Mouse (Mus musculus) adrenal gland, adult 18-20 months (tissue): ENCODE data around the gene Mif. TPM values are rescaled to one million over a fixed set of nuclear protein-coding genes. Genes with fewer than 3 reads are reported as not detected.

Source experiments
- total RNA-seq, 2 experiments: library from RNA; stranded (reverse); gene quantifications; 1 replicate in 1 of 2; 2 replicates in 1 of 2; pipeline ENCODE4 v1.2.3; 2021

The Mif gene
- total RNA-seq, 2 experiments from 2014 or later, result 221 to 268 TPM

Other genes with a start within 250 kb of the Mif start
- gene Susd2, start 216.2 kb downstream of the Mif start, total RNA-seq, result 10 to 100 TPM; 10.4 to 10.7 TPM
- gene Cabin1, start 95.9 kb downstream of the Mif start, total RNA-seq, result 10 to 100 TPM; 25.8 to 32.3 TPM
- gene Ddt, start 86.8 kb downstream of the Mif start, total RNA-seq, result 100 to 1,000 TPM; 137 to 153 TPM
- not detected for gene Gm20441, start 79.3 kb downstream of the Mif start, total RNA-seq
- 10 to 100 TPM; 19.5 to 30.6 TPM for gene Gstt3, start 78.8 kb downstream of the Mif start, total RNA-seq
- 10 to 100 TPM; 57.9 to 82.4 TPM for gene Gstt1, start 61.7 kb downstream of the Mif start, total RNA-seq
- gene Gstt4, start 37.7 kb downstream of the Mif start, total RNA-seq, result not detected
- gene Gstt2, start 22.8 kb downstream of the Mif start, total RNA-seq, result 10 to 100 TPM; 25.5 to 31.1 TPM
- 1 to 10 TPM; 1.4 to 2.3 TPM for gene Derl3, start 33.2 kb upstream of the Mif start, total RNA-seq
- 10 to 100 TPM; 64.4 to 70.6 TPM for gene Smarcb1, start 61.4 kb upstream of the Mif start, total RNA-seq
- 1,000 to 10,000 TPM in 1 of 2 experiments, 100 to 1,000 TPM in 1; 918 to 1,521 TPM for gene Chchd10, start 72.9 kb upstream of the Mif start, total RNA-seq
- gene Mmp11, start 76.3 kb upstream of the Mif start, total RNA-seq, result 1 to 10 TPM; 5.4 to 5.7 TPM
- gene Gm867, start 80.4 kb upstream of the Mif start, total RNA-seq, result under 1 TPM; 0.63 to 0.64 TPM
- not detected for gene Vpreb3, start 82.8 kb upstream of the Mif start, total RNA-seq
- gene Gm5134, start 94.3 kb upstream of the Mif start, total RNA-seq, result not detected
- gene Zfp280b, start 172.4 kb upstream of the Mif start, total RNA-seq, result 1 to 10 TPM; 5.8 to 6.9 TPM